Mouse (Mus musculus): ENCODE data around the gene Fbxo8.

GRCm38 (mm10) chr8:56623346-56623745 lies 72.5 kb downstream of the Fbxo8 start:
- TF ChIP-seq CTCF (IDR thresholded peaks at IDR 0.05; ENCODE audit: low read depth) (no peak), EP300 (IDR thresholded peaks at IDR 0.05; ENCODE audit: low read depth) (no peak)

Measured in heart, postnatal 0 days (tissue).